Mouse (Mus musculus): ENCODE measurements at regions not wholly inside any gene's neighbourhood (a gene's known extent, or its start where the extent isn't known, plus 50 kb on each side); places are given as distances from the start of the nearest gene placed in this dataset.

DNA sequence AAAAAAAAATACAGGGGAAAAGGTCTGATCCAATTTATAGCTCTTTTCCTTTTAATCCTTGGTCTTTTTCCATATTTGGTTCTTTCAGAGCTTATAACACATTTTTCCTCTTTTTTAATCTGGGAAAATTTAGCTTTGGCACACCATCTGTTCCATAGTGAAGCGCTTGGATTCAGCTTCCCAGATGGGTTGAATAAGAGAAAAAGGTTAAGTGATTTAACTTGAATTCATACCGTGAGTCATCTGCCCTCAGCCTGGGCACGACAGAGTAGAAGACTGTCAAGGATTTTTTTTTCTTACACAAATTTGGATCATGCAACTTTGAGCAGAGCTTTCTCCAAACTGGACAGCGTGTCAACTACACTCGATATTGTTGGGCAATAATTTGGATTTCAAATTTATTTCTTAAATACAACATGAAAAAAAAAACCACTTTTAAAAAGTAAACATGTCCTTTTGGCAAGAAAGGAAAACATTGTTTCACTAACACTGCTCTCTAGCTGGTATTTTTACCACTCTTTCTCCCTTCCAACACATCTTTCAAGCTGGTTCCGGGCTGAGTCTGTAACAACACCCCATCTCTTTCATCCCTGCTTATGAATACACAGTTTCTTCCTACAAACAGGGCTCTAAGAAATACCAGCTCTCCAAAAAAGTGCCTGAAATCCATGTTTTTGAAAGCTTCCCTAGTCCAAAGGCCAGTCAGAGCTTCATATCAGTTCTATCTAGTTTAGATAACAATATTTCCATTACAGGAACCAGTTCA, 177.8 kb downstream of the Spry2 start:
- DNase-seq (ENCODE audit: extremely low read depth, insufficient read length, low spot score) = no peak

DNA sequence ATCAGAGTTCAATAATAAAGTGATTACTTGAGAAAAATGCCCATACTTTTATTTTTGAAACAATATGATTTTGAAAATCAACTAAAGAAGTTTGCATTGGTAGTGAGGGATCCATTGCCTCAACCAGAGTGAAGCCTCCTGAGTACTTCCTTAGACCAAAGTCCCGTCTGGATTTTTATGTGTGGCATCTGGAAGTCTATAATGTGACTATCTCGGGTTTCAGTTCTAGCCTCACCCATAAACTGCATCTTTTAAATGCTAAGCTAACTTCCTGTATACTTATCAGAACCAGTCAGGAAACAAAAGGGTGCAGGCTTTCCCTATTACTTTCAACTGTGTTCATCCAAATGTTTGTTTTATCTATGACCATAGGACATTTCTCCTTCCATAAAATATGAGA, 178.8 kb downstream of the Spry2 start:
- DNase-seq (ENCODE audit: extremely low read depth, insufficient read length, low spot score) = no peak

DNA sequence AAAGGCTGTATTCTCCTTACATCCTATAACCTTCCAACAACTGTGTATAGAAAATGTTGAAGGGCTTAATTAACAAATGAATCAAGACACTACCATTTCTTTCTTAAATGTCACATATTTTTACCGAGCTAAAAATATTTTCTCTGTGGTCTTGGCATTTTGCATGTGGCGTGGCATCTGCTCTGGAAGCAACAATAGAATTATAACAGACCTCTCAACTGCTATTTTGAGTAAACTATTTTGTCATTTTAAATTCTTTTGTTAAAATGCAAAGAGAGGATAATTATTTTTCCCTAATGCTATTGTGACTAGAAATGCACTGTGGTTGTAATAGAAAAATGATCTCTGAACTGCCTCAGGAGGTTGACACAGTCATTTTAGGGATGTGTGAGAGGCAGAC, 187.9 kb downstream of the Spry2 start:
- DNase-seq (ENCODE audit: extremely low read depth, insufficient read length, low spot score) = no peak

DNA sequence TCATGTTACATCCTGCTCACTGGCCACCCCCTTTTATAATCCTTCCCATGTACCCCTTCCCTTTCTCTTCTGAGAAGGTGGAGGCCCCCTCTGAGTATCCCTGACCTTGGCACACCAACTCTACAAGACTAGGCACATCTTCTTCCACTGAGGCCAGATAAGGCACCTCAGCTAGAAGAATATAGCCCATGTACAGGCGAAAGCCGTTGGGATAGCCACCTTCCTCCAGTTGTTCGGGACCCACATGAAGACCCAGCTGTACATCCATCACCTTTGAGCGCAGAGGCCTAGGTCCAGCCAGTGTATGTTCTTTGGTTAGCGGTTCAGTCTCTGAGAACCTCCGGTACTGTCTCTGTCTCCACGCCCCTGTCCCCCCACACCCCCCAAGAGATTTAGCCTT, 189.9 kb downstream of the Spry2 start:
- no peak for DNase-seq (ENCODE audit: extremely low read depth, insufficient read length, low spot score)

DNA sequence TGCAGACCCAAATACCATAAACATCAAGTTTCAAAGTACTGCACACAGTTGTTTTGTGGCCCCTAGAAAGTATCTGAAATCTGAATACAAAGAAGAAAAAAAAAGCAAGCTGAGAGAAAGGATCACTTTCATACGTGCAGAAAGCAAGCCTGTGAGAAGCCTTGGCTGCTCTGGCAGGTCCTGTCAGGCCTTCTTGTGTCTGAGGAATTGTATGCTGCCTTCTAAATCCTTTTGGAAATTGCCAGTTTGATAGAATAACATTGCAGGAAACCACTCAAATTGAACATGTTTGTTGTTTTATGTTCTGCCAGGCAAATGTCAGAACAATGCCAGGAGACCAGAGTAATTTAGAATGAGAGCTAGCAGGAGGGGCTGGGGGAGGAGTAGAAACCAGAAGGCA, 198.0 kb downstream of the Spry2 start:
- no peak for DNase-seq (ENCODE audit: extremely low read depth, insufficient read length, low spot score)

DNA sequence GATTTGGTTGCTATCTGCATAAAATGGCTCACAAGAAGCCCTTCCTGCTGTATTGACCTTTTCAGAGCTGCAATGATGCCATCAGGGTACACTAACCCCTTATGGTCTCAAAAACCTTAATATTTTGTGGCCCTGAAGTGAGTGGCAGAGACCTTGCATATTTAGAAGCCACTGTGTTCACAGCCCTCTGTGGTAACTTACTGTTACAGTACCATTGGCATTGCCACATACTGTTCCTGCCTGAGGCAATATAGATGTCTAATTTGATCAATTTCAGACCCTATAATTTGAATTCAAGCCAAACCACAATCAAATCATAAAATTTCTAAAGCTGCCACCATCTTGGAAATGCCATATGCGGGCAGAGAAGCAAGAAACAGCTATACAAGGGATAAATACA, 198.5 kb downstream of the Spry2 start:
- no peak for DNase-seq (ENCODE audit: extremely low read depth, insufficient read length, low spot score)

DNA sequence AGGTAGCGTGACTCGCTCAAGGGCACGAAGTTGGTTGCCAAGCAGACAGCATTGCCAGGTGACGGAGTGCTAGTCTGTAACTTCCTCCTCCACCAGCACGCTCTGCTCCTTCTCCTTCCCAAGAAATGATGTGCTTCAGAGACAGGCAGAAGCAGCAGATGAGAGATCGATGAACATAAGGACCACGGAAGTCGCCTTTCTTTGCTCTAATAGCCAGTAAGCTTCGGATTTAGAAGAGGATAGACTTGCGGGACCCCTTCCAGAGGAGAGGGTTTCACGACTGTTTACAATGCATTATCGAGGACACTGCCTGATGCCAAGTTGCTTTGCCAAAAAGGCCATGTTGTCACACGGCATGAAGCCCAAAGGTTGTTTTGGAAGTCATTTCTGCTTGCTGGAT, 199.2 kb downstream of the Spry2 start:
- no peak for DNase-seq (ENCODE audit: extremely low read depth, insufficient read length, low spot score)

DNA sequence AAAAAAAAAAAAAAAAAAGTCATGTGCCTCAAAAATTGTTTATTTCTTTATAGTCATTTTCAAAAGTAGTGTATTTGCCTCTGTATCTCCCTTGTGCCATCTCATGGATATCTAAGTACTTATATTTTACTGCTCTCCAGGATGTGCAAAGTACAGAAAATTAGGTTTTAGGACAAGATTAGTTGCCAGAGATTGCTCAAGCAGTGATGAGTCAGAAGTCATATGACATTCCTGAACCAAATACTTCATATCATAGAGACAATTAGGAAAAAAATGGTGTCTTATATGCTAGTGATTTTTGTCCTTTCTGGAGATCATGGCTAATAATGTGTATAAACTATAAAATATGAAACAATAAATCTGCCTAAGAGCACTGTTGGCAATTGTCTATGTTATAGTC, 201.7 kb downstream of the Spry2 start:
- no peak for DNase-seq (ENCODE audit: extremely low read depth, insufficient read length, low spot score)

DNA sequence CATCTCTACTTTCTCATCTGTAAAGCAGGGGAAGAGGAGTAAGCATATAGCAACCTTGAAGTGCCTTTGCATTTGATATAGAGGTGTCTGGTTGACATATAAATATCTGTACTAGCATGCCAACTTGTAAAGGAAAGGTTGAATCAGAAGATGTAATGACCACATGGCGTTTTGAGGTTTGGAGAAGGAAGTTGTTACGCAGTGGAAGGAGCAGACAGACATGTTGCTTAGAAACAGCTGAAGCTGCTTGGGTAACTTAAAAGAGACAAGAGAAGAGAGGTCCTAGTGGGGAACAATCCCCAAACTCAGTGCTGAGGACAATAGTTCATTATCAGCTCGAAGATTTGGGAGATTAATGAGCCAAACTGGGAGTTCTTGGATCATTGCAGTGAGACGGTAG, 202.9 kb downstream of the Spry2 start:
- no peak for DNase-seq (ENCODE audit: extremely low read depth, insufficient read length, low spot score)

DNA sequence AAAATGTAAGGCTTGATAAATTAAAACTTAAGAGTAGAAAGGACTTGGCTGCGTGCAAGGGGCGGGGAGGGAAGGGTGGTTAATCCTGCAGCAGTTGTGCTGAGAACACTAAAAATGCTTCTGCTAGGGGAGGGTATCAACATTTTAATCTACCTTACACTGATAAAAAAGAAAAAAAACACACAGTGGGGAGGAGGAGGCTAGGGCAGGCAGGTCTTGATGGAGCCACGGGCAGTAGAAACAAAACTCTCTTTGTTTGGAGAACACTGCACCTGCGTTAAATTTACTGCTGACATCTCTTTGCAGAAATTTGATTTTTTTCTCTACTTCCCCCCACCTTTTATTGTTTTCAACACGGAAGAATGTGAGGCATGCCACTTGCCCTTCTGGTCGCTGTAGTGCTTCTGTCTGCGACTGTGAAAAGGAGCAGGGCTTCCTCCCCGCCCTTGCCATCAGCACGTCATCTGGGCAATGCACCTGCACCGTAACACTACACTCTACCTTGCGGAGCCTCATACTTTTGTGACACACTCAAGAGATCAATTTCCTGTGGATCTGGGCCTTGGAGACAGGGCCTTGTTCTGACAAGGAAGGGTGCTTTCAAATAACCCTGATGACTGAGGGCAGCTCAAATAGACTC, 211.7 kb downstream of the Spry2 start:
- DNase-seq (ENCODE audit: extremely low read depth, insufficient read length, low spot score) = no peak

DNA sequence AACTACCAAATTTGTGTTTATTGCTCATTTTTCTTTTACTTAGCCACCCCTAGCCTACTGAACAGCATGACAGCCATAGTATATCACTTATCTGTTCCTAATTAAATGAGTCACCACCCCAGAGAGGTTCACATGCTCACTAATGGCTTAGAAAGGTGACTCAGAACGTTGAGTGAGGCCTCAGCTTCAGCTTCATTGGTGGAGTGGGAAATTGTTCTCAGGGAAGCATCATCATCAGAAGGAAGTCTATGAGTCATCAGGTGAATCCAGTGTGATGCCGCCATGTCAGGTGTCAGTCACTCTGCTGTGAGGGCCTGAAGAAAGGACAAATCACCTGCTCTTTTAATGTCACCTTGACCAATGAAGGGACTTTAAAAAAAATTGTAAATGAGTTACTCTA, 212.3 kb downstream of the Spry2 start:
- DNase-seq (ENCODE audit: extremely low read depth, insufficient read length, low spot score) = peak; percentile 9

DNA sequence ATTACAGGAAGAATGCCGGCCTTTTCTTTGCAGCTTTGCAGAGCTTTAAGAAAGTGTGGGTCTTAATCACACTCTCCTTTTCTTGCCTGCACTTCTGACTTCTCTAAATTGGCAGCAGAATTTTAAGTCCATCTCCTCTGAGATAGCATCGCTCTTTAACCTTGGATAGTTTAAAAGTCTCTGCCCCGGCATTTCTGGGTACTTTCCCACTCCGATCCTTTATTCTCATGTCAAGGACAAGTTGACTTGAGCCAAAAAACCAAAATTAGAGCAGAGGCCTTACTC, 220.0 kb downstream of the Spry2 start:
- DNase-seq (ENCODE audit: extremely low read depth, insufficient read length, low spot score) = no peak

DNA sequence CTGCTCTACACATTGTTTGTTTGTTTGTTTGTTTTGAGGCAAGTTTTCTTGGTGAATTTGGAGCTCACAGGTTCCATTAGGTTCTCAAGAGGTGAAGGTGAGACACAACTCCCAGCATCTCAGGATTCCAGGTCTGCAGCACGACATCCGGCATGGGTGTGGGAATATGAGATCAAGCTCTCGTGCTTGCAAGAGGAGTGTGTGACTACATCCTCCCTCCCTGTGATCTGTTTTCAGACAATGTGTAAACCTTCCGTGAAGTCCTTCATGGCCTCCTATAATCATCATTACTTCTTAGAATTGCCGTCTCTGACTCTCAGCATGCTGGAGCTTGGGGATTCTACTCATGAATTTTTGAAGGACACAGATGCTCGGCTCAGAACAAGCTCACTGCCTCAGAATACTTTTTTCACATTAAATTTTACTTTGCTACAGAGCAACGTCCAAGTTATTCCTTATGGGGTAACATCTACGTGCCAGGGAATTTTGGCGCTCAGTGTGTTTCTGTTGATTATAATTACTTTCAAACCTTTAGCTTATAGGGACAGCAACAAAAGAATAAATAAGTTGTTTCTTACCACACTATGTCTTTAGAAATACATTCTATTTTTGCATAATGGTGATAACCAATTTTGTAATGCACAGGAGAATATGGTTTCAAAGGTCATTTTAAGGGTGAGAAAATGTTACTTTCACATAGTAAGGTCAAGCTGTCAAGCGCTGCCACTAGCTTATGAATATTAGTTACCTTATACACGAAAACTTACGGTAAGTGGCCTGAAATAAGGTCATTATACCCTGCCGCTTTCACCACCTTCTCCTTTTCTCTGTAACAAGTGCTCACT, 220.6 kb downstream of the Spry2 start:
- DNase-seq (ENCODE audit: extremely low read depth, insufficient read length, low spot score) = no peak

DNA sequence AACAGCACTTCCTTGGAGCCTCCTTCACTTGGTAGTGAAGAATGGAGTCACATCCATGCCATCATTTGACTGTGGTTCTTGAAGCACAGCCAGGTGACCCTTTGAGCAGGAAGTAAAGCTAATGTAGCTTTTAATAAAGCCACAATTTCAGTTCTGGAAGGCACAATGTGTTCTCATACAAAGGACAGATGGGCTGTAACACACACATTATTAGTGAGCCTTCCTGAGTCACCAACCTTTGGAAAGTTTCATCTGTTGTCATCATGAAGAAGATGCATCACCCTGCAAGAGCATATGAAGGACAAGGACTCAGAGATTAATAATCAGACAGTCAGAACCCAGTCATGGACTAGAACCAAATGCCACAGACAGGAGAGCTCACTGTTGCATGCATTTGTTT, 221.6 kb downstream of the Spry2 start:
- DNase-seq (ENCODE audit: extremely low read depth, insufficient read length, low spot score) = no peak

DNA sequence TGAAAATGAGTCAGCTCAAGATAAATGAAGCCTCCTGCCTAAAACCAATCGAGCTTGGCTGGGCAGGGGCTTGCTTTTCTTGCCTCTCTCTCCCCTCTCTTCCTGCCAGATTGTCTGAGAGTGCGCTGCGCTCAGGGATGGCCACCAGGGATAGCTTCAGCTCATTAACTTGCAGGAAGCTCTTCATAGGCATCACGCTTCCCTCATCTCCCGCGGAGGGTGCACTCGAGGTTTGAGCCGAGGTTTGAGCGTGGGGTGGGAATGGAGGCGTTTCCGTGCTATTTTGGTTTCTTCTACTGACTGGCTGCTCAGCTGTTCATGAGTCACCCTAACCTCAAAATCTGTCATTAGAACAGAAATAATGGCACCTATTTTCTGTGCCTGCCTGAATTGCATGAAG, 227.7 kb downstream of the Spry2 start:
- DNase-seq (ENCODE audit: extremely low read depth, insufficient read length, low spot score) = peak; percentile 78

DNA sequence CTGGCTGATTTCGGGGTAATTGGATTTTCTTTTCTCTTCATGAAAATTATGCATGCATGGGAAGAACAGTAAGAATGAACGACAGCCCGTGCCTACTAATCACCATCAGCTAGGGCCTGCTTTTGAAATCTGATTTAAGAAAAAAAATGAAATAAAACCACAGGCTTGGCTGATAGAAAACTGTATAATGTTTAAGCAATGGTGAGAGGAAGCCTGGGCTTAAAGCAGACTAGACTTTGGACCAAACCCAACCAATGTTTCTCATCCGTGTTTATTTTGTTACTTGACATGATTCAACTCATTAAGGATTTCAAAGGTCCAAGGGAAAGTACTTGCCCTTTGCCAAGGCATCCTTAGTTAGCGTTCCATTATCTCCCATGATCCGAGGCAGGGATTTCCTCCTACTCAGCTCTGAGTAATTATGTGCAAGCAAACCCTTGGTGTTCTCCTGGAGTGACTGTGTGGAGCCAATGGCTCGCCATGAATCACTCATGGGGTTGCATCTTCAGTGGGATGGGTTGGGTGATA, 231.9 kb downstream of the Spry2 start:
- DNase-seq (ENCODE audit: extremely low read depth, insufficient read length, low spot score) = peak; percentile 11

DNA sequence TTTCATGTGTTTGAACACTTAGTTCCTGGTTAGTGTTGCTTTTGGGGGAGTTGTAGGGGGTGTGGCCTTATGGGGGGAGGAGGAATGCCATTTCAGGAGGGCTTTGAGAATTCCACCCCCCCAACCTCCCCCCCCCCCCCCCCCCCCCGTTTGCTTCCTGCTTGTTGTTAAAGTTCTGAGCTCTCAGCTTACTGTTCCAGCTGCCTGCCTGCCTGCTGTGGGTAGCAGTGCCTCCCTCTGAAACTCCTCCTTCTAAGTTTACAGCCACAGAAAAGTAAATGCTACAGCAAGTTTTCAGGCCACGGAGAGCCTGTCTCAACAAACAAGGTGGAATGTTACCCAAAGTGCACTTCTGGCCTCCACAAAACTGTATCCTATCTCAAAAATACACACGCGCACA, 233.1 kb downstream of the Spry2 start:
- DNase-seq (ENCODE audit: extremely low read depth, insufficient read length, low spot score) = no peak

DNA sequence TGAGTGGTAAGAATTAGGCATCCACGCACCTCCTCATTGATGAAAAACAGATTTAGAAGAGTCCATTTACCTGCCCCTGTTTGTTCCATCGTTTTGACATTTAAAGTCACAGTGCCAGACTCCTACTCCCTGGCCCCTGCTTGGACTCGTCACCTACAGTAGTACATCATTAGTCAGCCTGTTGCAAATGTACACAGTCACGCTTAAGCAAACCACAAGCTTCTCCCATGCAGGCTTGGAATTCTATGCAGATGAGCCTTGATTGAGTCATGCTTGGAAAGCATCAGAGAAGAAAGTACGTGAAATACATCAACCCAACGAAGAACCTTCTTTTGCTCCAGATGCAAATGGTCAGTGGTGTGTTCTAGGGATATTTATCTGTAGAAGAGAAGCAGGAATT, 233.8 kb downstream of the Spry2 start:
- DNase-seq (ENCODE audit: extremely low read depth, insufficient read length, low spot score) = peak; percentile 57

DNA sequence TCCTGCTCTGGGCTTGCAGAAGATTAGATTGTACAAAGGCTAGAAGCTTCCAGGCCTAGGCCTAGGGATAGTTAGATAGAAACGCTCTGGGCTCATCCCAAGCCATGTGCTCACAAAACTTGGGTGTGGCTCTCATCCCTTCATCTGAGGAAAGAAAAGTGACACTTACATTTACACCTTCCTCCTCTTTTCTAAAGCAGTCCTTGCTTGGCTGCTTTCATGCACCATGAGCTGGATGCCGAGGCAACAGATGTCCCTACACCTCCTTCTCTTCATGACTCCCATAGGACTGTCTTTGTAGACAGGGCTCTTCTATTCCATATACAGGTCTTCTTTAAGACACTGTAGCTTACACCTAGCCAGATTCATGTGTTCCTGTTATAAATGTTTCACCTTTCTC, 238.3 kb downstream of the Spry2 start:
- DNase-seq (ENCODE audit: extremely low read depth, insufficient read length, low spot score) = no peak

DNA sequence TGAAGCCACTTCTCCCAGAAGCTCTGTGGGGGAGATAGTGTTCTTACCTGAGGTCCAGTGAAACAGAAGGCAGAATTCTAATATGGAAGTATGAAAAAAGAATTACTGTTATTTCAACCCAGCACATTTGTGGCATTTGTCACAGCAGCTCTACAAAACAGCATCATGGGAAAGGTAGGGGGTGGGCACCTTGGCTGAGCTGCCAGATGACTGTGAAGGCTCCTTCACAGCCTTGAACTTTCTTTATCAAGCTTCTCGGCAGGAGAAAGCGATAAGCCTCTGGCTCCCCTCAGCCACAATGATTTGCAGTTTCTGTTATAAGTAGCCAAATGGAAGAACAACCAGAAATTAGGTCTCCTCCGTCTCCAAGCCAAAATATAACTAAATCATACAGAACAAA, 249.5 kb downstream of the Spry2 start:
- no peak for DNase-seq (ENCODE audit: extremely low read depth, insufficient read length, low spot score)

DNA sequence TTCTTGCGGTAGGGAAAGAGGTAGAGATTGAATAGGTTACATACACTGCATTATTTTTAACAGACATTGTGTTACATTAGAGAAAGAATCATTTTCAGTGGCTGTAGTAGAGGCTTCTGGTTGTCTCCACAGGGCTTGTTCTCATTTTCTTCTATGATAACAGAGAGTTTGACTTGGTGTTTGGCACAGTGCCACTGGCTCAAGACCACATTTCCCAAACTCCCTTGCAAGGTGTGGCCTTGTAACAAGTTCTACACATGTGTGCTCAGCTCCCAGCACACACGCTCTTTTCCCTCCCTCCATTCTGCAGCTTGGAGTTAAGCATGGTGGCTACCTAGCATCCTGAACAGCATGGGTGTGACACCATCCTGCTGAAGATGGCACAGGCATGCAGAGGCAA, 252.2 kb downstream of the Spry2 start:
- no peak for DNase-seq (ENCODE audit: extremely low read depth, insufficient read length, low spot score)
